Mouse (Mus musculus): ENCODE results near the gene Ptgr1.

- TF ChIP-seq POLR2A (IDR thresholded peaks at IDR 0.05; ENCODE audit: extremely low read depth, insufficient read depth, low read length), result no peak
- no peak for TF ChIP-seq CTCF (IDR thresholded peaks at IDR 0.05; ENCODE audit: extremely low read depth, insufficient read depth, low read length)
Measured at GRCm38 (mm10) chr4:59015181-59015580, 28.3 kb upstream of the Ptgr1 start.

All from cortical plate, adult 2 months (tissue).